Mouse (Mus musculus) spleen, postnatal 10 days (tissue): ENCODE measurements around the gene Tas2r119.

Experiments
- DNase-seq, 2 experiments: peaks; one replicate each; pipeline ENCODE4 v3.0.0; 2021 to 2022; ENCODE audit warnings: low spot score in 2 of 2

Tas2r119 gene

DNA sequence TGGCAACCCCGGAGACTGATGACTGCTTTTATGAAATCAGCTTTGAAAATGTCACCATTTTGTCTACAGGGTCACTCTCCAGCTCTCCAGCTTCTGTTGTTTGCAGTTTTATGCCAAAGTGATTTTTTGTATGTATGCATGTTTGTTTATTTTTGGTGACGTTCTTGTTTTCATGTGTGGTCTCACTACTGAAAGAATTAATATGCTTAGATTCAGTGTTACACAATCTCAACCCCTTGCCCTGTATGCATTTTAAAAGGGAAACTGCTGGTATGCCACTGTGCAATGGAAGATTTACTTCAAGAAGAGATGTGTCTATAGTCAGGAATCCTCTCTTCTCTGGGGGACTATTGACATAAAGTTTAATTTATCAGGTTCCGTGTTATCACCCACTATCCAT, 48.3 kb downstream of the Tas2r119 start:
- DNase-seq = no peak

DNA sequence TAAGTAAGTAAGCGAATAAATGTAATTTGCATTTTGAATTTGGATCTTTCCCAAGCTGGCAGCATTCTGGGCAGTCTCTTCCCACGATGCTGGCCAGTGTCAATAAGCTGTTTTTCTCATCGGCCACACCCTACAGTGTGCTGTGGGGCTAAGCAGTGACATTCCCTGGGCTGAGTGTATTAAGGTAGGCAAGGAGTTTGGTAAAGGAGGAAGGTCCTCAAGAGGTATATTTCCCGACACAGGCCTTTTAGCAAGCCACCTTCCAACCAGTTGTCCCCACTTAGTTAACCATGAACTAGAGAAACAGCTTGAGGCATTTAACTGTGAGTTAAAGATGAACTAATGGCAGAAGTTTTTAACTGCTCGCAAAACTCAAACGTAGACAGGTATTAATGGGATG, 49.3 kb downstream of the Tas2r119 start:
- no peak for DNase-seq

DNA sequence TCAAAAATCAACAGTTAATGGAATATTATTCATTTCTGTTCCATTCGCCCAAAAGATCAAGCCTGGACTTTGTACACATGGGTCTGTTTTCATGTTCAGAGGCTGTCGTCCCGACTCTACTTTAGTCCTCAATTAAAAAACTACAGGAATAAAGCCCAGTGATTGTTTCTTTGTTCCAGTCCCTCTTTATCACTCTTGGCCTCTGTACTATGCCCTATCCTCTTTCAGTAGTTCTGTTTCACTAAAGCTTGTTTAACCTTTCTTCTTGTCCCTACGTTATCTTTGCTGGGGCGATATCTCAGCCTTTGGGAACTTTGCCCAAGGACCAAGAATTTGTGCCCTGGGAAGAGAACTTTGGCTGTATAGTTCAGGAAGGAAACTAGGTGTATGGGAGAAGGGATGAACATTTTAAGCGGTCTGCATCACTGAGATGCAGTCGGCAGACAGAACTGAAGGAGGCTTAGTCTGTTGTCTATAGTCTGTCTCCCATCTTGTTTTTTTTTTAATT, 49.9 kb downstream of the Tas2r119 start:
- DNase-seq = no peak
